Mouse (Mus musculus) B cell, adult 2 months (primary cell): ENCODE measurements around the gene Vps53.
"Not testable (repeated sequence)": the region's sequence is repeated elsewhere in the genome, so short reads cannot be mapped to it uniquely, and the experiment has no call there.

ENCODE experiments used
- DNase-seq, 2 experiments: peaks; one replicate each; pipeline ENCODE4 v3.0.0; 2022

Gene Vps53

DNA sequence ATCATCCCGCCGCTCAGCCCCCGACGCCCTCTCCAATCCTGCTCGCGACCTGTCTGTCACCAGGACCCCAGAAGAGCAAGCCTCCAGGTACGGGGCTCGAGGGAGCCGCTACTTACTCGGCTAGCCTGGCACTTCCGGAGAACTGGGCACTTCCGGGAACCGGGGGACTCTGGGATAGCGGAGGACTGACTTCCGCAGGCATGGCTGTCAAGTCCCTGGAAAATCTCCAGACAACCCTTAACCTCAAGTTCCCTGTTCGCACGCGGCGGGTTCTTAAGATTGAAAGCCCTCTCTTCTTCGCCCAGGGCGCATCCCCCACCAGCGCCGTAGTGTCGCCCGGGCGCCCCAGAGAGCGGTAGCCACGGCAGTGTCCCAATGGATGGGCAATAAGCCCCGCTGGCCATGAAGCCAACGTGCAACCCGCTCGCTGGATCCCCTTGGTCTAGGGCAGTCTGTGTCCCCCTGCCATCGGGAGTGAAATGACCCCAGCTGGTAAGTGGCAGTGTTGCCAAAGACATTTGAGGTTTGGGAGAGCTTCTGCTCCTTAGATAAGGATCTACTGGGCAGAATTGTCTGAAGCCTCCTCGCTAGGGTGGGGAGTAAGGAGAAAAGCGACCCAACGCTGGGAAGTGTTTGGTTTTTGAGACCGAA lies at the start of gene Vps53, which contains the start of gene Fam57a:
Vps53 (minus strand) TSS at position 153 of the 651 bp plus-strand sequence.
Fam57a (plus strand) TSS at position 177 of the 651 bp plus-strand sequence.
- DNase-seq: peak; percentile 75

DNA sequence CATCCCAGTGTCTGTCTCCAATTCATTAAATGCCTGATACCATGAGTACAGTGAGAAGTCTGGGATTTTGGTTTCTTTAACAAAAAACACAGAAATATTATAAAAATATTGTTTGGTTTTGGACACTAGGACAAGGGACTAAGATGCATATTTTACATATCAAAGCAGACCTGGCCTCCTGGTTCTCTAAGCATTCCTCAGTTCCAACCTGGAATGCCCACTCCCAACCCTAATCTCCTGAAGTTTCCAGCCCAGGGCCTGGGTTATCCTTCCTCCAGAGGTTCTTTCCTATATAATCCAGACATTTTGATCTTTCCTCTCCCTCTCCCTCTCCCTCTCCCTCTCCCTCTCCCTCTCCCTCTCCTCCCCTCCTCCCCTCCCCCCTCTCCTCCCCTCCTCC lies 45.6 kb upstream of the Vps53 start:
- no peak for DNase-seq

DNA sequence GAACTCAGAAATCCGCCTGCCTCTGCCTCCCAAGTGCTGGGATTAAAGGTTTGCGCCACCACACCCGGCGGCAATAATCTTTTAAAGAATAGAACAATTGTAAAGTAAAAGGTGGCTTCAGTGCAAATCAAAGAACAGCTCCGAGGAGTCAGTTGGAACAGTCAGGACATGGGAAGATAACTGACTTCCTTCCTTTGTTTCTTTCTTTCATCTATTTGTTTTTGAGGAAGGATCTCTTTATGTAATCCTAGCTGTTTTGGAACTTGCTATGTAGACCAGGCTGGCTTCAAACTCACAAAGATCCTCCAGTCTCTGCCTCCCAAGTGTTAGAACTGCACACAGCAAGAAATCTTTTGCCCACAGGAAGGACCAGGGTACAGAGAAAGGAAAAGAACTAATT lies 45.2 kb upstream of the Vps53 start:
- no peak for DNase-seq

DNA sequence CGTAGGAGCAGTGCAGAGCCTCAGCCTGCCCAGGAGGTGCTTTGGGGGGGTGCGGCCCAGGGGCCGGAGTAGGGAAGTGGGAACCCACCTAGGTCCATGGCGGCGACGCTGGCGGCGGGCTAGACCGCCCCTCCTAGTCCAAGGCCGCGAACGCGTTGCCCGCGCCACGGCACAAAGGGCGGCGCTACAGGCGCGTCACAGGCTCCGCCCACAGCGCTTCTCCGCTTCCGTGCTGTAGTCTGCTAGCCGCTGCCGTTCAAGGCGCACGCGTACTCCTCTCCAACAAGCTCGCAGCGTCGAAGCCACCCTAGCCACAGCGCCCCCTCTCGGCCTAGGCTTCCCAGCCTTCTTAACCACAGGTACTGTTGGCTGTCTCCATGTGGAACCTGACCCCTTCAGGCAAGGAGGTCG lies 37.9 kb upstream of the Vps53 start, which contains the start of the genes Dbil5 and Gemin4:
Dbil5 (plus strand) TSS at position 219 of the 411 bp plus-strand sequence.
Gemin4 (minus strand) TSS at position 275 of the 411 bp plus-strand sequence.
- peak; percentile 98 to 99 for DNase-seq

DNA sequence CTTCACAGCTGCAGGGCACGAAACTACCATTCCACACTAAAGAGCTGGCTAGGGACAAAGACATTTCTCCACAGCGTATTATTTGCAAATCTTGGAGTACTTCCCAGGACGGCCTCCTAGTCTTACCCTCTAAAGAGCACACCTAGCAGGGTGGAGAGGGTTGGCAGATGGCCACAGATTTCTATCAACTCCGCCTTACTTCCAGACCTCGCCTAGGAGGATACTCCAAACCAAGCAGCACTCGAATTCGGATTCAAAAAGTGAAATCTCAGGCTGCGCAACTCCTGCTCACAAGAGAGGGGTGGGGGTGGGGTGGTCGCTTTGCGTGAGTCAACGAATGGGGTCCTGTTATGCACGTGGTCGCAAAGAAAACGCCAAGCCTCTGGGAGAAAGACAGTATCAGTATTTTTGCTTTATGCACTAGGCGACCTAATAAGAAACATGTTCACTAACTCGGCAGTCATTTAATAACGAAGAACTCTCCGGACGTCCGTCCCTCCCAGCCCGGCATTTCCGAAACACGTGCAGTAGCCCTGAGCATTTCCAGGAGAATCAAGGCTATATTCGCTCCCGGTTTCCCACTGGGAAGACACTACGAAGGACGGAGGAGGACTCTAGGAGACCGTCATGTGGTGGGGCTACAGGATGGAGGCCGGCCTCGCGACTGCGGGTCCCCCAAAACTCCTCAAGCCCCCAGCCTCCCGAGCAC lies 37.4 kb upstream of the Vps53 start:
- DNase-seq: peak in 1 of 2 experiments; percentile 5

DNA sequence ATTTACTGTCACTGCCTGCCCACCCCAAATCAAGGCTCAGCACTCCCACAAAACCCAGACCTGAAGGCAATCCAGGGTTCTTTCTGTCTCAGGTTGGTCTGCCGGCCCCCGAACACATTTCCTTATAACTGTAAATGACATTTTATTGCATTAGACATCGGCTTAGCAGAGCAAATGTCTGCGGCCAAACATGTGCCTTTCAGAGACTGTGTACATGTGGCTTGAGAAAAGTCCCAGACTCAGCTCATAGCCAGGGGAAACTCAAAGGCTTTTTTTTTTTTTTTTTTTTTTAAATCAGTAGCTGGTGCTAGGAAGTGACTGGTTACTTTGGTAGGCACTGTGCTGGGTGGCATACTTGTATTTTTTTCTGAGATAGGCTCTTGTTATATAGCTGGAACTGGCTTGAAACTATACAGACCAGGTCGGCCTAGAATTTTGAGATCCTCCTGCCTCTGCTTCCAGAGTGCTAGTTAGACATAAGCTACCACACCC lies 36.6 kb upstream of the Vps53 start:
- no peak for DNase-seq

DNA sequence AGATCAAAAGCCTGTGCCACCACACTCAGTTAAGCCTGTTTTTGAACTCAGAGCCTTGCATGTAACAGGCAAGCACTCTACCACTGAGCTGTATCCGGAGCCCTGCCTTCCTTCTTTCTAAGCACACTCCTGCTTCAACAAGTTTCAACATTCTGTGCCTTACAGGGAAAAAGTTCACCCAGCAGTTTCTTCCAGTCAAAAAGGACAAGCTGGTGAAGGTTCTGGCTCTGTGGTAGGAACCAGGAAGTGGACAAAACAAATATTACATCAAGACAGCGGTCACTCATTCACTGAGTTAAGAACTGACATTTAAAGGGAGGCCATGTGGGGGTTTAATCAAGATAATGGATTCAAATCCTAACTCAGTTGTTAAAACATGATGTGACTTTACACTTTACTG lies 35.6 kb upstream of the Vps53 start:
- no peak for DNase-seq

DNA sequence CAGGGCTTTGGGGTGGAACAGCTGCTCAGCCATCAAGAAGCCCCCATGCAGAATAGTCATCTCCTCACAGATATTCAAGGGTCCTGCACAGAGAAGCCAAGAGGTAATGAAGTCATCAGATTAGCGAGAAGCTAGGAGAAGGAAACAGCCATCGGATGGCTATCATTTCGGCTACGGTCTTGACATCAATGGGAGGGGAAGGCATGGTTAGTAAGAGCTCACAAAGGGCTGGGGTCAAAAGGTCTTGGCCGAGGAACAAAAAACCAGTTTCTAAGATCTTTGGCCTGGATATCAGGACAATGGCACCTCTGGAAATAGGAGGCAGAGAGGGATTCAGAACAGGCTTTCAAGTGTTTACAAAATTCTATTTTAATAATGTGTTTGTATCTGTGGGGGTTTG lies 34.4 kb upstream of the Vps53 start:
- DNase-seq: no peak

DNA sequence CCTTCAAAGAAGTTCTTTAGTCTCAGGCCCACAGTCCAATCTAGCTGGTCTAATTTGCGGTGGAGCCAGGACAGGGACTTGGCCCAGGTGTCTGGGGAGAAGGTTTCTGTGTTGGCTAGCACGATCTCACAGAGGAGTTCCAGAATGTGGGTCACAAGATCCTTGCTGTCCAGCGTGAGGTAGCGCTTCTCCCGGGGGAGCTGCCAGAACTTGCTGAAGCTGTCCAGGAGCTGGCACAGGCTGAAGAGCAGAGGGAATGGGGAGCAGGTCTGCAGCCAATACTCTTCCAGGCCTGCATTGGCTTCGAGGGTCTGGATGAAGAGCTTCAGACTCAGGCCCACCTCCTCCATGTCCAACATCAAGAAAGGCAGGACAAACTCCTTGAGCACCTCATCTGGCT lies 32.1 kb upstream of the Vps53 start:
- not testable (repeated sequence) for DNase-seq

DNA sequence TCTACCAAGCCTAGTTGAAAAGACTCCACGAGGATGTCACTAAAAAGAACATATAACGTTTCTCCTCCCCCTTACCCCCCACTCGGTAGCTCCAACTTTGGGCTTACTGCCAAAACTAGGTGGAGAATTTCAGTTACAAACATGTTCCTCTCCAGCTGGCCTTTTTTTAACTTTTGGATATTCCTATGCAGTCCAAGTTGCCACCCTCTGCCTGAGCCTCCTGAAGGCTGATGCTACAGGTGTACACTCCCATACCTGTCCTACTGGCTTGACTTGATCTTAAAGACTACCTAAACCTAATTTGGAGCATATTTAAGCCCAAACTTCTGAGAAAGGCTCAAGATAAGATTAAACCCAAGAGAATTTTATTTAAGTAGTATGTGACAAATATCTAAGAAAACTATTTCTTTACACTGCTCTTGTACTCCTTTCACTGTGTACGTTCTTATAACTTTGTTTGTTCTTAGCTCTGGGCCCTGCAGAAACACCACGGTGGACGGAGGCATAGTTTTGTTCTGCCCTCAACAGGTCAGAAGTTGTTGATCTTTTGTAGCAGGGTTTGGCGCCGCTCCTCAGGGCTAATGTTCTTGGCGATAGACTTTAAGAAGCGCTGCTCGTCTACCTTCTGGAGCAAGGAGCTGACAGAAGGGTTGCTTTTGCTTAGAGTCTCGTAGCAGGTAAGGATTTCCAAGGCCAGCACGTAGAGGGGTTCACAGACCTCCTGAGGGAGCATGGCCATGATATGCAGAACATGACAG lies 31.0 kb upstream of the Vps53 start:
- no peak for DNase-seq

DNA sequence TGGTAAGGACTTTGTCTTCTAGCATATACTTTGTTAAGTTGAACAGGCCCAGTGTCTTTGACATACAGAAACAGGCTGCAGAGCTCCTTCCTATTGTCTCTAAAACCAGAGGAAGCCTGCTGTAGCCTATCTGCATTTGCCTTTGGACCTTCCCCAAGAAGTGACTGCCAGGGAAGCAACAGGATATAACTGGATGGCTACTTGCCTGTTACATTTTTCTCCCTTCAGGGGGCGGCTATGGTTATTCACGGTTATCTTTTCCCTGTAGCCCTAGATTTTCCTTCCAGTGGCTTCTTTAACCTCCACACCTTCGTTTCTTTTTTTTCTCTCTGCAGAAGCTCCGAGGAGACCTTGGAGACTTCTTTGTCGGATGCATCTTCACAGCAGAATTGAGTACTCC lies 27.3 kb upstream of the Vps53 start:
- no peak for DNase-seq

DNA sequence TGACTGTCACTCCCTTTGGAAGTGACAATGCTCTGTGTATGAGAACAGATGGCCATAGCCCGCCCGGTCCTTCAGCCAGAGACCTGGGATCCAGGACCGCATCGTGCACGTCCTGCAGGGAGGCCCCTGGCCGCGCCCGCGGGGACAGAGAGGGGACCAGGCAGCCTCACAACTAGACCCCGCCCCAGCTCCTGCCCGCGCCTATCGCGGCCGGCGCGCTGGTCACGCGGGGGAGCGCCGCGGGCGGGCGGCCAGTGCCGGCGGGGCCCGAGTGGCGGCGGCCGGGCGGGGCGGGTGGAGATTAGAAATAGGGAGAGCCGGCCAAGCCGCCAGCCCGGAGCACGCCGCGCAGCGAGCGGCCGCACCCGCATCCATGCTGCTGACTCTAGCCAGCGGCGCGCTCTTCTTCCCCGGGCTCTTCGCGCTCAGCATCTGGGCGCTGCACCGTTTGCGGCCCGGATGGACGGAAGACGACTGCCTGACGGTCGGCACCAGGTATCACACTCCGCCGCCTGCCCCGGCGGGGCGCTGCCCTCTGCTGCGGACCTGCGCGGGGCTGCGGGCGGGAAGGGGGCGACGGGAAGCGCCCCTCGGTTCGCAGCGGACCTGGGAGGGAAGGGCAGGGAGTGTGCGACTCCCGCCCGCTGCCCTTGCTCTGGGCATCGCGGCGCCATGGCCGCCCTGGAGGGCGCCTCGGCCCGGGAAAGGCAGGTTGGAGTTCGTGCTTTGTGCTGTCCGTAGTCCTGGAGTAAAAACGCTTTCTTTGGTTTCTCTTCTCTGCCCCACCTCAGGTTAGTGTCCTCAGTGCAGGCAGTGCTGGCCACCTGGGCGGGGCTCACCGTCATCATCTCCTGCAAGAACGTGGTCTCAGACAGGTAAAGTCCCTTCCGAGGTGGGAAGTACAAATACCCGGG lies 22.6 kb upstream of the Vps53 start:
- peak; percentile 71 to 75 for DNase-seq

DNA sequence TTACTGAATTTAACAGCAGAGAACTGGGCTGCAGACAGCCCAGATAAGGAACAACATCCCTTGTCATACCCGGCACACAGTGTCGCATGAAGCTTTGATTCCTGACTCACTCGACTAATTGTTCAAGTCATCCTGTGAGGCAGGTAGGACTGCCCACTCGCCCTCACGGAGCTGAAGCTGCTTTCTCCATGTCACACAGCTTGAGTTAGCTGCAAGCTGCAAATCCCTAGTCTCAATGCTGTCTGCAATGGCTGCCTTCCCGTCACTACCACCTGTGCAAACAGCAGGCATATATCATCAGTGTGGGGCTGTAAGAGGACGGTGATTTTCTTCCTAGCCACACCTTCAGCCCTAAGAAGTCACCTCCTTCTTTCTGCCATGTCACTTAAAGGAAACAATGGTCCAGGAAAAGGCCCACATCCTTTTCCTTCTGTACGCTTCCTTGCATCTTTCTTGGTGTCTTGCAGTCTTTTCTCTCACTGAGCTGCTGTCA lies 17.6 kb upstream of the Vps53 start:
- DNase-seq: no peak

DNA sequence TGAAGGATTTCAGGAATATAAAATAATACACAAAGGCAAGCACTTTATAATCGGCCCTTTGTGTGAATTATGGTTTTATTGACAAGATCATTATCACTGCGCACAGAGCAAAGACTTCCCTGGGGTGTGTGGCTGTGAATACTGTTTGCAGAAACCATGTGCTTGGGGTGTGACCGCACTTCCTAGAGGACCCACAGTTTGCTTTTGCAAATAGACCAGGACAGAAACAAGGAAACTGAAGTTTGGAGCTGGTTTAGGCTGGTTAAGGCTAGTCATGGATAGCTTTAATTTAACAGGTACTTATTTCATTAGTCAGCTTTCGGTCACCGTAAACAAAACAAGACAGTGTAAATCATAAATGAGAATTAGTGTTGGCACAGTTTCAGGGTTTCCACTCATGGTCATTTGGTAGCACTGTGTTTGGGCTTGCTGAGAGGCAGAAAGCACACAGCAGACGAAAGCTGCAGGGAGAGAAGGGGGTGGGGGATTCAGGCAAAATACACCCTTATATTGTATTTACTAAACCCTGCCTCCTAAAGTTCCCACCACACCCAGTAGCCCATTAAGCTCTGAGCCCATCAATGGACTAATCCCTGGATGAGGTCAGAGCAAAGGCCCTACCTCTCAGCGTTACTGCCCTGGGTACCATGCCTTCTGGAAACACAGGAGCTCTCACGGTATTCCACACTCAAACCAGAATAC lies 17.0 kb upstream of the Vps53 start:
- DNase-seq: no peak

DNA sequence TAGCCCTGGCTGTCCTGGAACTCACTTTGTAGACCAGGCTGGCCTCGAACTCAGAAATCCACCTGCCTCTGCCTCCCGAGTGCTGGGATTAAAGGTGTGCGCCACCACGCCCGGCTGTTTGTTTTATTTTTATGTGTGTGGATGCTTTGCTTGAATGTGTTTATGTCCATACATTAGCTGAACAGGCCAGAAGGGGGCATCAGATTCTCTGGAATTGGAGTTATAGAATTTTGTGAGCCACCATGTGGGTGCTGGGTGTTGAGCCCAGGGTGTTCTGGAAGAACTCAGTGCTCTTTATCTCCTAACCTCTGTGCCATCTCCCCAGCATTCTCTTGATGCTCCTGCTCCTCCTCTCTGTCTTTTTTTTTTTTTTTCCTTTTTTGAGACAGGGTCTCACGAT lies 7.5 kb upstream of the Vps53 start:
- peak; percentile 9 to 12 for DNase-seq

DNA sequence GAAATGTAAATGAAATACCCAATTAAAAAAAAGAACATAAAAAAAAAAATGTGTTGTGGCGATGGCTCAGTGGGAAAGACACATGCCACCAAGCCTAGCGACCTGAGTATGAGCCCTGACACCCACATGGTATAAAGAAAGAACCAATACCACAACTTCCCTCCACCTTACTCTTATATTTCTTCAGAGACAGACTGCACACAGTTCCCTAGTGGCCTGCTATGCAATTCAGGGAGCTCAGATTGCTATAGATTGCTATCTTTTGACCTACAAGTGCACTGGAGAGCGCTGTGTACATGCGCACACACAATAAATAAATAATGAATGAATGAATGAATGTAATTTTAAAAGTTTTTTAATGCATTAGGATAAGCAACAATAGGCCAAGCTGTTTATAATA lies 4.3 kb upstream of the Vps53 start:
- DNase-seq: no peak

DNA sequence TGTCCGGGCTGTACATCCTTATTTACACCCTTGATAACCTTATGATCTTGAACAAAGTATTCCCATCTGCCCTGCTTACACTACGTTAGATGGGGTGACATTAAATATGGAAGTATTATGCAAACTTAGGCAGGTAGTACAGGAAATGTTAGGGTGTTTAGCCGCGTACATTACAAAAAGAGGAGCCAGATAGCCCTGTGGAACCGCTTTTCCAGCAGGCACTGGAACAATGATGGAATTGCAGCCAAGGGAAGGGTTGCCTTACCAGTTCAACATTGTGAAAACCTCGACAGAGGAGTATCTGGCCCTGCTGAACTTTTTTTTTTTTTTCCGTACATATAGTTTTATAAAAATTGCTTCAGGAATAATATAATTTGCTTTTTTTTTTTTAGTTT lies 696 bp upstream of the Vps53 start:
- no peak for DNase-seq

DNA sequence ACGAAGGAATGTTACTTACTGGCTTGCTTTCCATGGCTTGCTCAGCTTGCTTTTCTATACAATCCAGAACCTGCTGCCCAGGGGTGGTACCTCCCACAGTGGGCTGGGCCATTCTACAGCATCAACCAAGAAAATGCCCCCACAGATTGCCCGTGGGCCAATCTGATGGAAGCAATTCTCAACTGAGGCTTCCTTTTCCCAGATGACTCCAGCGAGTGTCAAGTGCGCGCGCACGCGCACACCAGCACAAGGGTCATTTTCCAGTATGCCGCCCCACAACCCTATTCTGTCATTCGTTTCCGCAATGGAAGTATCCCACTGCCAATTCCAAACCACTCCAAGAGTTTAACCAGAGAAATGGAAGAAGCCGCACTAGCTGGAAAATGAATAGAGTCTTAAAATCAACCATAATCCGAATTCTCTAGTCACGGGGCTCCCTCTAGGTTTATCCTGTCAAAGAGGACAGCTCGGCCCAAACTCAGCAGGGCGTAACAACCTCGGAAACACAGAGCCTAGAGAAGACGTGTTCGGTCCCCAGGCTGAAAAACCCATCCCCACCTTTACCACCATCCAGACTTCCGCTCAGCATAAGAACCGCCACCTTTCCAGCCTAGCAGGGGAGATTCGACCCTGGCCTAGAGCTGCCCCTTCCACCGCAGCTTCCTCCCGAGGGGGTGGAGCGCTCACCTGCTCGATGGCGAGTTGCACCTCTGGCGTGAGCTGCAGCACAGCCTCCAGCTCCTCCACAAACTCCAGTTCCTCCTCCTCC lies 537 bp downstream of the Vps53 start:
- no peak for DNase-seq

DNA sequence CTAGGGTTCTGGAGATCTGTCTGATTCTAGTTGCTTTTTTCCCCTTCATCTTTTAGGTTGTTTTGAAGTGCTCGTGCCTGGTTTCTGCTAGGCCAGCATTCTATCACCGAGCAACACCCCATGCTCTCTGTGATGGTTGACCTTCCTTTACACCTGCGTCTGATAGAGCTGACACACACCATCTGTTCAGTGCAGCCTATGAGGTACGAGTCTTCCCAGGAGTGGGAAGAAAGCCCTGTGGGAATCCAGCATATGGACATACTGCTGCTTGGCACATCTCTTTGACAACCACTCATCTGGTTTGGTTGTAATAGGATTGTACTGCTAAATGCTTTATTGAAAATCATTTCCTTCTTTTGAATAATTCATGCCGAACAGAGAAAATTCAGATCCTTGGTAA lies 9.2 kb downstream of the Vps53 start:
- no peak for DNase-seq

DNA sequence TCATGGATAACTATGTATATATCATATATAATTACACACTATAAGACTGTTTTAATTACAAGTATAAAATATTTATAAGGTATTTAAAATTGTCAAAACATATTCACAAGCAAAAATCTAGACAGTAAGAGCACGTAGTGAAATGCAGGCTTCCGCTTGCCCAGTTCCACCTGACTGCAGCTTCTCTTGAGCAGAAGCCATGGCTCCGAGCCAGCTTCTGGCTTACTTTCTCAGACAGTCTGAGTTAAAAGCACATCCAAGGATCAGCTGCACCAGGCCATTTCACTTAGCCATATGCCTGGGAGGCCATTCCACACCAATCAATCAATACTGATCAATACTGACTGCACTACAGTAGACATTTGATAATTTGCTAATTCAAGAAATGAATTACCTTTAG lies 10.5 kb downstream of the Vps53 start:
- DNase-seq: no peak
